Mouse (Mus musculus) embryo, embryonic 10.5 days (tissue): ENCODE results near the gene S100a16.

Source experiments
- DNase-seq: peaks from one replicate; pipeline ENCODE4 v3.0.0-alpha.2; 2015; ENCODE audit warnings: low spot score

Gene S100a16

GRCm38 (mm10) chr3:90525421-90525820, 11.6 kb upstream of the S100a16 start:
- peak; percentile 61 for DNase-seq

DNA sequence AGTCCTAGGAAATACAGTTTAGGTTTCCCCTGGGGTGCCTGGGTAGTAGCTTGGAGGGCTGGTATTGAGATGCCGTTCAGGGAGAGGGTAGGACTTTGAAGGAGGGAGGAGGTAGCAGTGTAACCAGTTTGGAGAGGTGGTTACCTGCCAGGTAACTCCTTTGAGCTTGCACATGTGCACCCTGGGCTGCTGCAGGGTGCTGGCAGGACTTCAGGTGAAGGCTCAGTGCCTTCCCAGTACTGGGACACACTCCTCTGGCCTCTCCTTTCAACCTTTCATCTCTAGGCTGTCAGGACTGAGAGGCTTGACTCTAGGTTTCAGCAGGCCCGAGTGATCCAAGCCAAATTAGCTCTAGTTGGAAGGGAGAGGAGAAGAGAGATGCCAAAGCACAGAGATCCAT, 11.0 kb upstream of the S100a16 start:
- no peak for DNase-seq

GRCm38 (mm10) chr3:90526580-90526979, 10.5 kb upstream of the S100a16 start, which contains the start of gene S100a14:
Gene S100a14 (plus strand): TSS chr3:90526856.
- DNase-seq: no peak

DNA sequence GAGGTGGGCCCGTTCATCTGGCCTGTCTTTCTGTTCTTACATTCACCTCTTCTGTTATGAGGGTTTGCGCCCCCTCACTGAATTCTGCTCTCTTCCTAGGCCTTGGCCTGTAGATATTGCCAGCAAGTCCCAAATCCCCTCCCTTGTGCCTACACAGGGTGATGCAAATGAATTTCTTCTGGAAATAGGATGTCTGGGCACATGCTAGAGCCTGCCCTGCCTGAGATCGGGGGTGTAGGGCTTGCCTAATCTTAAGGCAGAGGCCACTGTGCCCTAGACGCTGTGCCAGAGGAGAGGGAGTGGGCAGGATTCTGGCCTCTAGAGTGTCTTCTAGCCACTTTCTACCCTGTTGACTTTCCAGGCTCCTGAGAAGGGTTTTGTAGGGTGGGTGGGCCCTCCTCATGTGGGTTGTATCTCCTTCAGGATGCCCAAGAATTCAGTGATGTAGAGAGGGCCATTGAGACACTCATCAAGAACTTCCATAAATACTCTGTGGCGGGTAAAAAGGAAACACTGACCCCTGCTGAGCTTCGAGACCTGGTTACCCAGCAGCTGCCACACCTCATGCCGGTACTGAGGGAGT, 9.7 kb upstream of the S100a16 start:
- DNase-seq: no peak

DNA sequence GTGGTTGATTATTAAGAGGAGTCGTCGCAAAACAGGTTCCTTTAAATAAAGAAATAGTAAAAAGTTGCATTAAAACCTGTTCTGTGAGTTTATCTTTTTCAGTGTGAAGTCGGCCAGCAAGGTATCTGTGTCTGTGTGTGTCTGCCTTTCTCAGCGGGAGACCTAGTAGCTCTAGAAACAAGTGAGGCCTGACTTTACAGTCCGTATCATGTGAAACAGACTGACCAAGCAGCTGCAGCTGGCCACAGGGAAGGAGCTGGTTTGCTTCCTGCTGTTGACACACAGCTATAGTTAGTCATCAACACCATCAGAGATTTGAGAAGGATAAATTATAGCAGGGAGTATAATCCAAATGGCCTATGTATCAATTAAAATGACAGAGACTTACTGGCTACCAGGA, 5.3 kb upstream of the S100a16 start:
- no peak for DNase-seq

DNA sequence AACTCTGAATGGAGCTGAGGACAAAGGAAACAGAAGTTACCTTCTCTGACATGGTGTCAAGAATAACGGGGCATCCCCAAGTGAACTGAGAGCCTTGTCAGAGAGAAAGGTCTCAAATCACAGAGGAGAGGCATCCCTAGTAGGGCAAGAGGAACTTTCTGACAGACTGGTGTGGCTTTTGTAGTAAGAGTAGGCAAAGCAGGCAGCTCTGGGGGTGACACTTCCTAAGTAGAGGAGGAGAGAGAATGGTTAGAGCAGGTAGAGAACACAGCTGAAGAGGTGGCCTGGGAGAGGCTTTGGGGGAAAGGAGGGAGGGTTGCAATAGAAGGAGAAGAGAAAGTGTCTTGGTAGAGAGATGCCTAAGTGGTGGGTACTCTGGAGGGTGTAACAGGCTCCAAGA, 1.6 kb upstream of the S100a16 start:
- no peak for DNase-seq

DNA sequence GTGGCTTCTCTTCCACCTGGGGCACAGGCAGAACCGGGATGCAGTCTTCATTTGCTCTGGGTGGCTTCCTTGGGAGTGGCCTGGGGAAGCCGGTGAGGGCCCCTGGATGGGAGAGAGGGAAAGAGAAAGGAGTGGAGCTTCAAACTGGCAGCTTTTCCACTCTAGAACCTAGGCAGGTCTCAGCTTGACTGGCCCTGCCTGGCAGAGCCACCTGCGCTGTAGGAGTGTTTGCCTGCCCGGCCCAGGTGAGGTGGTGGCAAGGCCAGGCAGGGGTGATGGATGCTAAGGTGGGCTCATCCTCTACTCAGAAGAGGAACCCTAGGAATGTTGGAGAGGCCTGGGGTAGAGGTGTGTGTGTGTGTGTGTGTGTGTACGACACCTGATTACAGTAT, 847 bp downstream of the S100a16 start:
- DNase-seq: no peak

GRCm38 (mm10) chr3:90540904-90541303, 3.9 kb downstream of the S100a16 start:
- DNase-seq: peak; percentile 39

DNA sequence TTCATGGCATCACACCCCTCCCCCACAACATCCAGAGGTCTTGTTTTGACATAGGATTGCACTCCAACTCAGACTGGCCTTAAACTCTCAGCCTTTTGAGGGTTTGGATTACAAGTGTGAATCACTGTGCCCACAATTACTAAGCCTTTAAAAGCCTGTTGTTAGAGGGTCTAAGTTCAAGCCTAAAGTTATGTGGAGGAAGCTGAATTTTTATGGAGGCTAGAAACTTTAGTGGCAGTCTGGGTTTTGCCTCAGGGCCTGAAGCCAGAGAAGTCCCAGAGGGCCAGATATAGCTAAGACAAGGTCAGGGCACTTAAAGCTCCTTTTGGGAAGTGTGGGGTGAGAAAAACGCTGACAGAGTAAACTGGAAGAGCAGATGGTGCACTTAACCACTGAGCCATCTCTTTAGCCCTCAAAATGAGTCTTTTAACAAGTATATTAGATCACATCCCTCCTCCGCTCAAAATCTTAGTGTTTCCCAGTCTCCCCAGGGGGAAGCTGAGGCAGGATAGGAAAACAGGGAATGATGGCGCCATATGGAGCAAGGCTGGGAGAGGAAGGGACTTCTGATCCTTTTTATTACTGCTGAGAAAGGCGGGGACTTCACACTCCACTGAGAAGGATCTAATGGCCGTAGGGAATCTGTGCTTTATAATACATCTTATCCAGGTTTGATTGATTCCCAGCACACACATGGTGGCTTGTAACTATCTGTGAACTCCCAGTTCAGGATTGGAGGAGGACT, 12.8 kb downstream of the S100a16 start:
- DNase-seq: peak; percentile 16

DNA sequence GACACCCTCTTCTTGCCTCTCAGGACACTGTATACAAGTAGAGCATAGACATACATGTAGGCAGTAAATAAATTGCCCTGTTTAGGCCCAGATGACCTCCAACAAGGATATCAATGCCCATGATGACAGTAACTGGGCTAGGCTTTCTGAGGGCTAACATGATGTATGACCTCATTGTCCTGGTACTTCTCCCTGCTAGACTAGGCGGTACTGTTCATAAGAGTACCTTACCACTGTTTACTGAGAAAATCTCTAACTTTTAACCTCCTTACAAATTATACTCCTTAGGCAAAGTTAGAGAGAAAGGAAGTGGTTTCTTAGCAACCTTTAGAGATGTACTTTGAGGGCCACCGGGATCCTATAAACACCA, 13.4 kb downstream of the S100a16 start:
- no peak for DNase-seq

DNA sequence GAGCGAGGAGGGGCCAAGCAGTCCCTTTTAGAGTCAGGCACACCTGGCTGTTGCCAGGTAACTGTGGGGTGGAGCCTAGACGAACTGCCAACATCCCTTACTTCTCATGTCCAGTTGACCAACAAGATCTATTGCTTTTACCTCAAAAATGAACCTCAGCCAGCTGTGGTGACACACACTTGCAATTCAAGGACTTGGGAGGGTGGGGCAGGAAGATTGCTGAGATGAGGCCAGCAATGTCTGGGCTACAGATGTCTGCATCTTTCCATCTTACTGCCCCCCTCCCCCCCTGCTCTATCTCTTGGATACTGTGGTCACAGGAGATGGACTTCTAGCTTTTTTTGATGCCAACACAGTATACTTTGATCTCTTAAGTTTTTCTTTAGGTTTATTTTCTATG, 15.2 kb downstream of the S100a16 start:
- DNase-seq: no peak

DNA sequence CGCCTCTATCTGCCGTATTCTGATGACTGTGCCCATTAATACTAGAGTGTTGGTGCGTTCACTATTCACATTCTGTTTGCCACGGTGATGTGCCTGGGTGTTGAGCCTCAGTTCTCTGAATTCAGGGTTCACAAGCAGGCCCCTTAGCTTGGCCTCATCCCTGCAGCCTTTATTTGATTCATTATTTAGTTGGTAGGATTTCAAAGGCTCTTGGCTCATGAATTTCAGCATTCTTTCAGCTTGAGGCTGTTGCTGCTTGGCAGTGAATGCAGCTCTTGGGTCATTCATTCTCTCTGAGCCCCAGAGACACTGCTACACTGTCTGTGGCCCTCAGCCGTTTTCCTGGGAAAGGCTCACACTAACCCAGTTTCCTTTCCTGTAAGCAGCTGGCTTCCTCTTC, 18.9 kb downstream of the S100a16 start:
- DNase-seq: peak; percentile 14

DNA sequence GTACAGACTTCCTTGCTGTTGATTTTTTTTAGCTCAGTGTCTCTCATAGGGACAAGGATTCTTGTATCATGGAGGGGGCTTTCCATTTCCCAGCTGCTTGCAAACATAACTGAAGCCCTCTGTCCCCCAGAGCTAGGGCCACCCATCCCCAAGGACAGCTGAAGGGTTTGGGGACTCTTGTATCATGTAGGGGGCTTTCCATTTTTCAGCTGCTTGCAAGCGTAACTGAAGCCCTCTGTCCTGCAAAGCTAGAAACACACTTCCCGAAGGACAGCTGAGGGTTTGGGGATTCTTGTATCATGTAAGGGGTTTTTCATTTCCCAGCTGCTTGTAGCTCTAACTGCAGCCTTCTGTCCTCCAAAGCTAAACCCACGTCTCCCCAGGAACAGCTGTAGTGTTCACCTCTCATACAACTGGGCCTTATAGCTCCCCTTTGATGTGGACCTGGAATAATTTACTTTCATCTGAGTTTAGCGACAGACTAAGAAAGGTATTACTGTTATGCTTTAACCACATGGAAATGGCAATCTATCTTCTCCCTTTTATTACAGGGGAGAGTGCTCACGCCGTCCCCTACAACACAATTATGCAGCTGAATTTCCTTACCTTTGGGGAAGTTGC, 23.1 kb downstream of the S100a16 start, which contains the start of gene S100a3:
TSS of gene S100a3 (plus strand) at position 571 of the 621 bp plus-strand sequence.
- DNase-seq: no peak

- no peak for DNase-seq
Observed at GRCm38 (mm10) chr3:90574691-90575090, 37.6 kb downstream of the S100a16 start.

DNA sequence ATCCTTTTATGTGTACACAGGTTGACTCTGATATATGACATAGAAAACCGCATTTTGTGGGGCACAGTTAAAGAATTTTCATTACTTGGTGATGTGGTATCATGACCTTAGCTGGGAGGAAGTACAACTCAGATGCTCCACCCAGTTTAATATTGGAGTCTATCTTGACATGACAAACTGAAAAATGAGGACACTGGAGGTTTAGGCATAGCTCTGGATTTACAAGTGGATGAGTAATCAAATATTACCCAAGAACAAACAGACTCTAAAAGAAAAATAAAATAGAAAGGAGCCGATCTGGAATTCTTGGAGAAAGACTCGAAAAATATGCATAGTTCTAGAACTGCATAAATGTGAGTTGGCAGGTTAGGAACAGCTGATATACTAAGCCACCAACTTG, 38.3 kb downstream of the S100a16 start:
- DNase-seq: no peak

GRCm38 (mm10) chr3:90576351-90577001, 39.4 kb downstream of the S100a16 start:
- DNase-seq: no peak

GRCm38 (mm10) chr3:90579433-90579832, 42.4 kb downstream of the S100a16 start:
- DNase-seq: no peak

- DNase-seq: no peak
Observed at GRCm38 (mm10) chr3:90581141-90581540, 44.1 kb downstream of the S100a16 start.

DNA sequence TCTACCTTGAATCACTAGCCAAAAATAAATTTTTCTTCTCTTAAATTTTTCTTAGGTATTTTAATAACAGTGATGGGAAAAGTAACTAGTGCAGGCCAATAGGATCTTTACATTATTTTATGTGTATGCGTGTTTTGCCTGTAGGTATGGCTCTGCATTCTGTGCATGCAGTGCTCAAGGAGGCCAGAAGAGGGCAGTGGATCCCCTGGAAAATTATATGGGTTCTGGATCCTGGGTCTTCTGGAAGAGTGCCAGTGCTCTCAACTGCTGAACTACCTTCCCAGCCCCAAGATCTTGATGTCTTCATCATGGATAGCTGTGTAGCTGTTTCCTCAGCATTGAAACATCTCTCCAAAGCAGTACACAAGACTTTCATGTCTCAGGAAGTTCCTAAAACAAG, 45.1 kb downstream of the S100a16 start:
- peak; percentile 50 for DNase-seq

DNA sequence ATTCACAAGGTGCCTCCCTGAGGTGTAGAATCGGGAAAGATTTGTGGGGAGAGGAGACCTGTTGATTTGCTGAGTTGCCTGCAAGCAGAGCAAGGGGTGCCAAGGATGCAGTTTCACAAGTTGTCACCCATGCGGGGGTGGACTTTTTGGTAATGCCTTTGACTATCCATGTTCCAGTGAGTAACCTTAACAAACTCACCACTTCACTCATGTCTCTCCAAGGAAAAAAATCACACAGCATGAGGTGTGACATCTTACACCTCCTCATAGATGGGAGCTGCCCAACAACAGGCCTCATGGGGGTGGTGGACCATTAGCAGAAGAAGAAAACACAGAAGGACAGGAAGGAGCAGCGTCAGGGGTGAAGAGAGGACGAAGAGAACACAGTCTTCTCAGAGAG, 45.5 kb downstream of the S100a16 start:
- DNase-seq: no peak

GRCm38 (mm10) chr3:90583893-90584292, 46.8 kb downstream of the S100a16 start:
- DNase-seq: no peak

DNA sequence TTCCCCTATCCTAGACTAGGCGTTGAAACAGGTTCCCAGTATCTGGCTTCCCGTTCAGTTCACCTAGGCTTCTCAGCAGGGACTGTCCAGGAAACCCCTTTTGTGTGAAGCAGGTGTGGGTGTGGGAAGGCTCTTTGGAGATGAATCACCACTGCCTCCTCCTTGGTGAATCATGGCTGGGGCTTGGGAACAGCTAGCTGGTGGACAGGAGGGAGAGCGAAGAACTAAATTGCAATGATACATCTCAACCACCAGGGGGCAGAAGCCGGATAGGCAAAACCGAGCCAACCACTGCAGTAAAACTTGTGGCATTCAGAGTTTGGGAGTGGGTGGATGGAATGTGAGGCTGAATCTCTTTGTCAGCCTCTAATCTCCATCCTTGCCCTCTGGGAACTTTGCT, 48.5 kb downstream of the S100a16 start:
- DNase-seq: peak; percentile 87
